Mouse (Mus musculus) erythroblast, embryonic 14.5 days (primary cell): Measurements from ENCODE around the gene Nckap5.

ENCODE experiments used
- GATA1 ChIP-seq: IDR thresholded peaks from 2 replicates; pipeline ENCODE4 v1.6.1; 2012; ENCODE audit warnings: low read length, inconsistent platforms, mixed read lengths
- TAL1 ChIP-seq: IDR thresholded peaks from 3 replicates; pipeline ENCODE4 v1.6.1; 2012; ENCODE audit warnings: low read length, inconsistent platforms, mixed read lengths

DNA sequence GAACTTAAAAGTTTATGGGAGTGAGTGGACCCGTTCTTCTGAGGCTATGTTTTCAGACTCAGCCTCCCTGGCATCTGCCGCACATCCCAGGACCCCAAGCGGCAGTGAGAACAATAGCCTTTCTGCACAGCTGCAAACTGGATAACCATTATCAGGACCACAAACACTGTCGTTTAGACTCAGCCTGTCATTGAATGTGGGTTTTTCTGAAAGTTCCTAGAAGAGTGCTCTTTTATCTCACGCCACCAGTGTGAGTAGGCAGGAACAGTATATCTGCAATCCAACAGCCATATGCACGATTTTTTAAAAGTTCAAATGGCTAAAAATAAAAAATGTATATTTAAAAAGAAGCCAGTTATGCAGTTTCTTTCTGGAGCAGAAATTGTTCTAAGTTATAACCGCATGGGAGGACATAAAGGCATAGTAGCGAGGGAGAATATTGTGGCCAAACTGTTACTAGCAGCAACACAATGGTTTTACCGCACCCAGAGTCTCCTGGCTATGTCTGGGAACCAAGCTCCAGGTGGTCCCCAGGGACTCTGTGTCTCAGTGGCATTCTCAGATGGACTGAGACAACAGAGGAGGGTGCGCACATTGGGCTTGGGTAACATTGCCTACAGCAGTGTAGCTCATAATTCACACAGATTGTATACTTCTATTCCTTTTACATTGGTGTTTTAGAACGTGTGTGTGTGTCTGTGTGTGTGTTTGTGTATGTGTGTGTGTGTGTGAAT is 512.6 kb downstream of the Nckap5 start:
- TF ChIP-seq TAL1, result no peak
- TF ChIP-seq GATA1, result no peak
